Mouse (Mus musculus): Measurements from ENCODE around the gene Olfr804.

Gene Olfr804

DNA sequence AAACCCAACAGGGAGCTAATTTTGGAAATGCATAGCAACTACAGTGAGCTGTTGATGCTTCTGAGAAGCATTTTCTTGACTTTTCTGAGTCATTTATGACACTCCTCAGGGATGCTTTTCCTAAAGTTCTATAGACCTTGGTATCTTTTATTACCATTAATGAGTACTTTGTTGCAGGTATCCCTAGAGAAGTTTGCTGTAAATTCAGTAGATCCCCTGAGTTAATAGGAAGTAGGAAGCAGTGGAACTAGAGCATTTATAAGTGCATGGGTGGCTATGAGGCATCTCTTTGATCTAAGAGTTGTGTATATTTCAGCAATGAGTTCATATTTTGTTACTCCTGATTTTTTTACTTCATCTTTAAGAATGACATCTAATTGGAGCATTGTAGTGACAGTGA is at the start of gene Olfr804:
TSS of gene Olfr804 (plus strand) at position 301 of the 400 bp plus-strand sequence.
- DNase-seq, result no peak

DNA sequence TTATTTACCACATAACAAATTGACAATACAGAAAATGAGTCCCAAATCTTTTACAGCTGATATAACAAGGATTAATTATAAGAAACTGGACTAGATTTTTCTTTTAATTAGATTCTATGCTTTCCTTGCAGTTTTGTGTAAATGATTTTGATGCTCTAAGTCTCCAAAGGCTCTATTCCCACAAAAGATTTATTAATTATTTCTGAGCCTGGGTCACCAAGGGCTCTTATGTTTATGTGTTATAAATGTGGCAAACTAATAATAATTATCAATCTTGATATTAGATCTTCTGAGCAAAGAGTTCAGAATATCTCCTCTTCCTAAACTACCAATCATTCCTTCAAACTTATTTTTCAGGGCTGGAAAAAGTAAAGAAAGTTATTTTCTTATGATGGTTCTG is 45.6 kb upstream of the Olfr804 start, which contains the start of gene Olfr800:
TSS of gene Olfr800 (plus strand) at position 301 of the 400 bp plus-strand sequence.
- DNase-seq, result no peak

GRCm38 (mm10) chr10:129673765-129674164 is 29.2 kb upstream of the Olfr804 start, which contains the start of gene Olfr801:
Gene Olfr801, minus strand, starts transcription at chr10:129673865.
- DNase-seq, result no peak

DNA sequence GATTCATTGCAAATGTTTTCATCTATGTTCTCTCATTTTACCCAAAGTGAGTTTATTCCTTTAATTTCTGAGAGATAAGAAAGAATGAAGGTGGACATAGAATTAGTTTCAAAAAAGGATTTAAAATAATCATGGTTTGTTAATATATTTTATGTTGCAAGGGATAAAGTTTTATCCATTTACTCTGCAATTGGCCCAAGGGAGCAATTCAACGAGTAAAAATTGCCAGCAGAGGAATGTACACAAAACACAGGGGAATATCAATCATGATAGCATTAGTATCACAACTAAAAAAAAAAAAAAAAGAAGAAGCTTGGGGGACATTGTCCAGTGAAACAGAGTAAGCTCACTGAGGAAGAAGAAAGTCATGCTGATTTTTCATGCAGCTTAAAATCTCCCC is 14.9 kb upstream of the Olfr804 start, which contains the start of gene Olfr802:
TSS of gene Olfr802 (minus strand) at position 101 of the 400 bp plus-strand sequence.
- DNase-seq, result no peak

DNA sequence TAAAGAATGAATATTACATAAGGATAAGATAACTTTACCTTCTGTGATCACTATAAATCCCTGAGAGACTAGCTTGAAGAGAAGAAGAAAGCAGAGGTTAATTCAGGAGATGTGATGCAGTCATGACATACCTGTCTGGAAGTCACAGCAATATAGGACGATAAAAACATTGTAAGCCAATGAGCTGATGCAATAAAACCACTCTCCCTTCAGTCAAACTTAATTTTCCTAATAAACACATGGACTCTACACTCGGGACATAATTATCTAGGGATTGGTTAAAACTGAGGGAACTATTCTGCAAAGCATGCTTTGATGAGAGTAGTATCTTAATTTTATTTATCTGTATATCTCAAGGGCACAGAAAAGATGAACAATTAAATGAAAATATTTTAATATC is 8.8 kb upstream of the Olfr804 start, which contains the start of gene Olfr803:
TSS of gene Olfr803 (minus strand) at position 101 of the 400 bp plus-strand sequence.
- DNase-seq, result no peak

GRCm38 (mm10) chr10:129729275-129729674 is 26.3 kb downstream of the Olfr804 start, which contains the start of gene Olfr805:
Gene Olfr805, minus strand, starts transcription at chr10:129729375.
- DNase-seq, result no peak

- no peak for DNase-seq
These were observed 38.8 kb downstream of the Olfr804 start, which contains the start of gene Olfr806 for GRCm38 (mm10) chr10:129741821-129742220. Gene Olfr806, minus strand, starts transcription at chr10:129741921.

- DNase-seq, result no peak
These were observed 54.7 kb downstream of the Olfr804 start, which contains the start of gene Olfr807 for GRCm38 (mm10) chr10:129757693-129758092. Gene Olfr807, minus strand, starts transcription at chr10:129757793.

Data from kidney, adult 11 months (tissue).